Mouse (Mus musculus): ENCODE measurements around the gene Sdr39u1.

The Sdr39u1 gene

GRCm38 (mm10) chr14:55884166-55884565, 15.9 kb downstream of the Sdr39u1 start, which contains the start of gene Cbln3:
TSS of gene Cbln3 (minus strand) at chr14:55884392.
- DNase-seq (ENCODE audit: low read depth, low spot score), result no peak

GRCm38 (mm10) chr14:55883663-55884062, 16.4 kb downstream of the Sdr39u1 start:
- DNase-seq (ENCODE audit: low read depth, low spot score), result no peak

- DNase-seq (ENCODE audit: low read depth, low spot score), result no peak
Observed at GRCm38 (mm10) chr14:55883149-55883661, 16.9 kb downstream of the Sdr39u1 start.

DNA sequence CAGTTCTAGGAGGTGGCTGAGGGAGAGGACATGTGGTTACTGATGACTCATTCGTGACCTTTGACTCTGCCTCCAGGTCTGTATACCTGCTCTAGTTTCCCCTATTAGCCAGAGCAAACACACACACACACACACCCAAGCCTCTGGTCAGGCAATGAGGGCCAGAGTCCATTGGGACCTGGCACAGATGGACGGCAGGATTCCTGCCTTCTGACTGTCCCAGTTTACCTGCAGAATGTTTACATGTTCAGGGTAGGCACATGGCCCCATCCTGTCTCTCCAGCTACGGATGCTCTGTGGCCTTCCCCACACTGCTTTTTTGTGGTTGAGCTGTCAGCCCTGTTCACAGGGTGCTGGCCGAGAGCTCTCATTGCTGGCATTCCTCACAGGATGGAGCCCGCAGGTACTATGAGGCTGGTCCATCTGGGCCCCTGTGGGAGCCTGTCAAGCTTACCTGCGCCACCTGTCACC, 17.9 kb downstream of the Sdr39u1 start:
- peak; percentile 29 for DNase-seq (ENCODE audit: low read depth, low spot score)

GRCm38 (mm10) chr14:55880982-55881381, 19.1 kb downstream of the Sdr39u1 start:
- DNase-seq (ENCODE audit: low read depth, low spot score), result no peak

DNA sequence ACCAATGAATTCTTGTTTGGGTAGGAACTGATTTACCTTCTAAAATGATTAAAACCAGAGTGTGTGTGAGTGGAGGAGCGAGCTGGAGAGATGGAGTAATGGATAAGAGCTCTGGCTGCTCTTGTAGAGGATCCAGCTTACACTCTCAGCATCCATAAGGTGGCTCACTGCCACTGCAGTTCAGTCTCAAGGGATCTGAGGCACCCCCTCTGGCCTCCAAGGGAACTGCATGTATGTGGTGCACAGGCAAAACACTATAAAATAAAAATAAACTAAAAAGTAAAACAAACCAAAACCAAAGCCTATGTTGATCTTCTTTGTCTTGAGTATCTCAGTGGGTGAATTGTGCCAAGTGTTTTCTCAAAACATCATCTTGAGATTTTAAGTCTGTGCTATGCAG, 20.5 kb downstream of the Sdr39u1 start:
- peak; percentile 86 for DNase-seq (ENCODE audit: low read depth, low spot score)

DNA sequence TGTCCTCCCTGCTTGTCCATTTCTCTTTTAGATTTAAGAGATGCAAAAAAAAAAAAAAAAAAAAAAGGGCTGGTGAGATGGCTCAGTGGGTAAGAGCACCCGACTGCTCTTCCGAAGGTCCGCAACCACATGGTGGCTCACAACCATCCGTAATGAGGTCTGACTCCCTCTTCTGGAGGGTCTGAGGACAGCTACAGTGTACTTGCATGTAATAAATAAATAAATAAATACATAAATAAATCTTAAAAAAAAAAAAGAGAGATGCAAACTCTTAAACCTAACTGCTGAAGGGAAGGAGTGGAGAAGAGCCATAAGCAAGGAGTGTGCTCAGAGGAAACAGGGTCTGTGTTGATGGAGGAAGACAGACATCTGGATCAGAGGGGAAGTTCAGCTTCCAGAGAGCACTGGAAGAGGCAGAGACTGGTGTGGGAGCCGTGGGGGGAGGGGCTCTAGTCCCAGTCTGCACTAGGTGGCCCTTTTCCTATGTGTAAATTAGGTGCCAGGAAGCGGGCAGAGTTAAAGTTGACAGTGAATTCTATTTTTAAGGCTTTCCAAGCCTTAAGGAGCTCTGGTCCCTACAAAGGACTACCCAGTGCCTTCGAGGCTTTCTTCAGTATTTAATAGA, 21.7 kb downstream of the Sdr39u1 start:
- DNase-seq (ENCODE audit: low read depth, low spot score), result peak; percentile 54

GRCm38 (mm10) chr14:55877469-55878315, 22.4 kb downstream of the Sdr39u1 start:
- no peak for DNase-seq (ENCODE audit: low read depth, low spot score)

DNA sequence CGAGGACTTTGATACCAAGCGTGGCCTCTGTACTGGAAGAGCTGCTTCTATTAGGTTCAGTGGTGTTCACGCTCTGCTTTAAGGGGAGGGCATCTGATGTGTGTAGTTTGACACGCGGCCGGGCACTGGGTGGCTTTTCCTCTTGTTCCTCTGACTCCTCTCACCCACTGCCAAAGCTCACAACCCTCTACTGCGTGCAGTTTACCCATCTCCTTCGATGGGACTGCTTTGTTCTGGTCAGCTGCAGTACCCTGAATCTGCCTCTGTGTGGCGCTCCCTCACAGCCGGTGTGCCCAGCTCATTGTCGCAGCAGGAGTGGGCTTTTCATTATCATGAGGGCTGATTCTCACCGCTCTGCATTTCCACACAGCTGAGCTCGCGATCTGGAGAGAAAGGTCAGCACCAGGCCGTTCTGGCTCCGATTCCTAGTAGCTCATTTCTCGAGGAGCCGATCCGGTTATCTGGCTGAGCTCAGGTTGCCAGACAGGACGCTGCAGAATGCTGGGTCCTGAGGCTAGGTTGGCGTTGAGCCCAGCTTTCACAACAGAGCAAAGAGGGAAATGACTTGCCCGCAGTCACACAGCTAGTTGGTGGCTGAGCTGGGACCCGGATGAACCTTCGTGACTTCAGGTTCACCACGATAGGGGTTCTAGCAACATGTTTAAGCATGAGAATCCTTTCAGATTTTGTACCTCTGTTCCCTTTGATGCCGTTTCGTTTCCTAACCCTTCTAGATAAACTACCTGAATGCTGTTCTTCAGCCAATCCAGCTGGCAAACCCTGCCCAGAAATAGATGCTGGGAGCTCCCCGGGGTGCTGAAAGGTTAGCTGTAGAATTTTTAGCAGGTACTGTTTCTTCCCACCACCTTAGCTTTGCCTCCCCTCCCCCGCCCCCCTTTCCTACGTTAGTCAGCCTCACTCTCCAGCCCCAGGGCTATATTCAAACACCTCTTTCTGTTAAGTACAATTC, 26.1 kb downstream of the Sdr39u1 start:
- DNase-seq (ENCODE audit: low read depth, low spot score), result peak; percentile 85

- no peak for DNase-seq (ENCODE audit: low read depth, low spot score)
Observed at GRCm38 (mm10) chr14:55873242-55873713, 26.8 kb downstream of the Sdr39u1 start.

GRCm38 (mm10) chr14:55872551-55872950, 27.5 kb downstream of the Sdr39u1 start:
- no peak for DNase-seq (ENCODE audit: low read depth, low spot score)

GRCm38 (mm10) chr14:55872039-55872438, 28.1 kb downstream of the Sdr39u1 start:
- DNase-seq (ENCODE audit: low read depth, low spot score), result no peak

GRCm38 (mm10) chr14:55869538-55869937, 30.6 kb downstream of the Sdr39u1 start:
- peak; percentile 58 for DNase-seq (ENCODE audit: low read depth, low spot score)

GRCm38 (mm10) chr14:55868230-55869026, 31.7 kb downstream of the Sdr39u1 start:
- peak; percentile 78 for DNase-seq (ENCODE audit: low read depth, low spot score)

GRCm38 (mm10) chr14:55866962-55867361, 33.1 kb downstream of the Sdr39u1 start:
- peak; percentile 72 for DNase-seq (ENCODE audit: low read depth, low spot score)

DNA sequence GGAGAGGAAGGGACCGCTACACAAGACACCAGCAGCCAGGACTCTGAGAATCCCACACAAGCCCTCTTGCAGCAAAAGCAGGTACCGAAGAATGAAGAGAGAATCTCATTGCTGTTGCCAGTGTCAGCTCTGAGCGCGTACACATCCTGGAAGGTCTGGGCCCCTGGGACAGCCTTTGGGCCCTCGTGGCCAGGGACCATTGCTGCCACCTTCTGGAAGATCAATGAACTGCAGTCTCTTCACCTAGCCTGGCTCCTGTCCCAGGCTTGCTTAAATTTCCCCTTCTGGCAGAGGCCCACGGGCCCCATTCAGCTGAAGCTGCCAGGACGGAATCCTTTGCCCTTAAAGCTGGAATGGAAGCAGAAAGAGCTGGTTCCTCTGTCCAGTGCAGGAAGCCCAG, 36.3 kb downstream of the Sdr39u1 start:
- peak; percentile 87 for DNase-seq (ENCODE audit: low read depth, low spot score)

GRCm38 (mm10) chr14:55862970-55863369, 37.1 kb downstream of the Sdr39u1 start:
- DNase-seq (ENCODE audit: low read depth, low spot score), result no peak

- DNase-seq (ENCODE audit: low read depth, low spot score), result no peak
Observed at GRCm38 (mm10) chr14:55862186-55862585, 37.9 kb downstream of the Sdr39u1 start.

DNA sequence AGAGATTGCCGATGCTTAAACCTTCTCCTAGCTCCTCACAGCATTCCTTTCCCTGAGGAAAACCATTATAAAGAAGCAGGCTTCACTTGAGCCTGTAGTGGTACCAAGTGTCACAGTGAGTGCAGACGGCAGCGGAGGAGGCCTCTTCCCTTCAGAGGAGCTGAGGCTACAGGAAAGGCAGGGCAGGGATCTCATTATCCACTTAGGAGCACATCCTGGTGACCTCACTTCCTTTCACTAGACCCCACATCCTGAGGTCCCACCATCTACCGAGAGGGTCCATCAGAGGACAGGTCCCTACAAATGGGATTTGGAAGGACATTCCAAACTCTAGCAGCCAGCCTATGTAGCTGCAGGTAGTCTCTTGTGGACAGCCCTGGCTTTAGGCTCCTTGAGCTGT, 42.5 kb downstream of the Sdr39u1 start:
- no peak for DNase-seq (ENCODE audit: low read depth, low spot score)

- DNase-seq (ENCODE audit: low read depth, low spot score), result peak; percentile 76
Observed at GRCm38 (mm10) chr14:55855101-55855561, 45.0 kb downstream of the Sdr39u1 start.
